Mouse (Mus musculus) splenic B cell, adult 2 months (primary cell): ENCODE measurements around the gene Dtx2.

Experiments
- DNase-seq: peaks from one replicate; pipeline ENCODE4 v3.0.0-alpha.2; 2011; ENCODE audit warnings: low read depth, low spot score
- H3K27me3 ChIP-seq: 2 replicates; pipeline ENCODE4 v1.6.1; 2012; ENCODE audit warnings: mild to moderate bottlenecking, low read length, moderate library complexity, mixed read lengths; ENCODE audit not compliant: control insufficient read depth, poor library complexity, insufficient read depth, severe bottlenecking
- H3K36me3 ChIP-seq: 2 replicates; pipeline ENCODE4 v1.6.1; 2012; ENCODE audit warnings: mild to moderate bottlenecking, low read length, moderate library complexity, mixed read lengths; ENCODE audit not compliant: control insufficient read depth, poor library complexity, insufficient read depth, severe bottlenecking

Gene Dtx2

GRCm38 (mm10) chr5:135963280-135963627 lies 31.3 kb upstream of the Dtx2 start:
- Histone ChIP-seq H3K27me3 (no peaks in the 10 kb centered on the region), H3K36me3 (no peaks in the 10 kb centered on the region)
- DNase-seq: no peak

- DNase-seq: peak; percentile 50
- H3K36me3 ChIP-seq: no peaks in the 10 kb centered on the region
- no peaks in the 10 kb centered on the region for H3K27me3 ChIP-seq
These were observed 29.1 kb upstream of the Dtx2 start for GRCm38 (mm10) chr5:135965501-135965930.

- no peaks in the 10 kb centered on the region for H3K36me3 ChIP-seq
- peak; percentile 64 for DNase-seq
- no peaks in the 10 kb centered on the region for H3K27me3 ChIP-seq
These were observed 27.7 kb upstream of the Dtx2 start for GRCm38 (mm10) chr5:135966866-135967265.

- H3K27me3 ChIP-seq: no peaks in the 10 kb centered on the region
- no peaks in the 10 kb centered on the region for H3K36me3 ChIP-seq
- peak; percentile 84 for DNase-seq
These were observed 25.8 kb upstream of the Dtx2 start for GRCm38 (mm10) chr5:135968781-135969180.

- no peak for DNase-seq
- no peaks in the 10 kb centered on the region for H3K27me3 ChIP-seq
- H3K36me3 ChIP-seq: no peaks in the 10 kb centered on the region
These were observed 24.4 kb upstream of the Dtx2 start for GRCm38 (mm10) chr5:135970247-135970646.

- DNase-seq: no peak
- no peaks in the 10 kb centered on the region for H3K36me3 ChIP-seq
- H3K27me3 ChIP-seq: no peaks in the 10 kb centered on the region
These were observed 22.7 kb upstream of the Dtx2 start for GRCm38 (mm10) chr5:135971876-135972275.

GRCm38 (mm10) chr5:135974365-135974764 lies 20.2 kb upstream of the Dtx2 start, which contains the start of gene Ssc4d:
TSS of gene Ssc4d (minus strand) at chr5:135974531.
- Histone ChIP-seq H3K27me3 (no peaks in the 10 kb centered on the region), H3K36me3 (no peaks in the 10 kb centered on the region)
- DNase-seq: no peak

- DNase-seq: no peak
- H3K36me3 ChIP-seq: no peaks in the 10 kb centered on the region
- H3K27me3 ChIP-seq: no peaks in the 10 kb centered on the region
These were observed 18.5 kb upstream of the Dtx2 start for GRCm38 (mm10) chr5:135975893-135976668.

- no peak for DNase-seq
- H3K27me3 ChIP-seq: no peaks in the 10 kb centered on the region
- no peaks in the 10 kb centered on the region for H3K36me3 ChIP-seq
These were observed 15.2 kb upstream of the Dtx2 start for GRCm38 (mm10) chr5:135979381-135979780.

GRCm38 (mm10) chr5:135979904-135980303 lies 14.7 kb upstream of the Dtx2 start, which contains the start of gene Zp3:
TSS of gene Zp3 (plus strand) at chr5:135980099.
- Histone ChIP-seq H3K36me3 (no peaks in the 10 kb centered on the region), H3K27me3 (no peaks in the 10 kb centered on the region)
- no peak for DNase-seq

- no peaks in the 10 kb centered on the region for H3K36me3 ChIP-seq
- peak; percentile 74 for DNase-seq
- no peaks in the 10 kb centered on the region for H3K27me3 ChIP-seq
These were observed 12.2 kb upstream of the Dtx2 start for GRCm38 (mm10) chr5:135982398-135982797.

- Histone ChIP-seq H3K27me3 (no peaks in the 10 kb centered on the region), H3K36me3 (no peaks in the 10 kb centered on the region)
These were observed 10.0 kb upstream of the Dtx2 start for GRCm38 (mm10) chr5:135984546-135985044.

GRCm38 (mm10) chr5:135987248-135987647 lies 7.4 kb upstream of the Dtx2 start:
- no peaks in the 10 kb centered on the region for H3K27me3 ChIP-seq
- peak; percentile 58 for DNase-seq
- H3K36me3 ChIP-seq: no peaks in the 10 kb centered on the region

More at GRCm38 (mm10) chr5:135984546-135985044, 10.0 kb upstream of the Dtx2 start:
- no peak for DNase-seq

GRCm38 (mm10) chr5:135990601-135991000 lies 4.0 kb upstream of the Dtx2 start:
- peak; percentile 78 for DNase-seq
- Histone ChIP-seq H3K36me3 (no peaks in the 10 kb centered on the region), H3K27me3 (no peaks in the 10 kb centered on the region)

- H3K36me3 ChIP-seq: peaks cover 6% of the 10 kb centered on the region
- DNase-seq: no peak
- no peaks in the 10 kb centered on the region for H3K27me3 ChIP-seq
These were observed 1.1 kb upstream of the Dtx2 start for GRCm38 (mm10) chr5:135993381-135993965.
